Mouse (Mus musculus): ENCODE measurements around the gene Gm49380. TPM values are rescaled to one million over a fixed set of nuclear protein-coding genes. Genes with fewer than 3 reads are reported as not detected.

The Gm49380 gene
- polyA plus RNA-seq, 1 experiment from 2014 or later, result 0.17 TPM

GRCm38 (mm10) chr9:44069252-44069651, 44.0 kb downstream of the Gm49380 start:
- H3K9me3 ChIP-seq (replicated peaks), result no peaks in the 10 kb centered on the region
- no peak overlapping the region for H3K27ac ChIP-seq
- H3K9ac ChIP-seq, result no peak overlapping the region
- no peaks in the 10 kb centered on the region for H3K27me3 ChIP-seq
- peaks cover 51% of the 10 kb centered on the region for H3K4me1 ChIP-seq
- no peak for ATAC-seq (replicated peaks; ENCODE audit: low FRiP score)
- no peak overlapping the region for H3K4me3 ChIP-seq (replicated peaks)
- H3K36me3 ChIP-seq, result no peaks in the 10 kb centered on the region
- WGBS, result 16% methylated on average over 7 of the region's 7 CpGs
- H3K4me2 ChIP-seq, result 0 out of 2 replicates have a peak overlapping the region, but pooled peaks have one; percentile 16

GRCm38 (mm10) chr9:44067960-44068330, 45.4 kb downstream of the Gm49380 start:
- H3K36me3 ChIP-seq, result no peaks in the 10 kb centered on the region
- H3K27ac ChIP-seq, result no peak overlapping the region
- ATAC-seq (replicated peaks; ENCODE audit: low FRiP score), result no peak
- no peak overlapping the region for H3K4me3 ChIP-seq (replicated peaks)
- H3K9me3 ChIP-seq (replicated peaks), result no peaks in the 10 kb centered on the region
- peak overlapping the region; percentile 93 for H3K4me2 ChIP-seq
- peaks cover 51% of the 10 kb centered on the region for H3K4me1 ChIP-seq
- WGBS, result 84% methylated on average over 6 of the region's 6 CpGs
- no peak overlapping the region for H3K9ac ChIP-seq
- H3K27me3 ChIP-seq, result 0 out of 2 replicates have a peak, but pooled peaks cover 5% of the 10 kb centered on the region

GRCm38 (mm10) chr9:44067241-44067959, 45.9 kb downstream of the Gm49380 start:
- Histone ChIP-seq H3K4me2 (peak overlapping the region; percentile 93), H3K4me3 (replicated peaks) (peak overlapping the region; percentile 57), H3K9me3 (replicated peaks) (no peaks in the 10 kb centered on the region), H3K36me3 (no peaks in the 10 kb centered on the region), H3K27ac (0 out of 2 replicates have a peak overlapping the region, but pooled peaks have one; percentile 33), H3K9ac (peak overlapping the region; percentile 53), H3K27me3 (0 out of 2 replicates have a peak, but pooled peaks cover 5% of the 10 kb centered on the region), H3K4me1 (peaks cover 46% of the 10 kb centered on the region)
- peak; percentile 20 for ATAC-seq (replicated peaks; ENCODE audit: low FRiP score)
- 7% methylated on average over 15 of the region's 15 CpGs for WGBS

GRCm38 (mm10) chr9:44066785-44067225, 46.5 kb downstream of the Gm49380 start, which contains the start of gene Usp2:
Gene Usp2, plus strand, starts transcription at chr9:44067021.
- H3K4me3 ChIP-seq (replicated peaks), result peak within 1 kb of the TSS; percentile 57
- H3K27me3 ChIP-seq, result 0 out of 2 replicates have a peak, but pooled peaks cover 5% of the 10 kb centered on the region
- 0 out of 2 replicates have a peak within 1 kb of the TSS, but pooled peaks have one; percentile 33 for H3K27ac ChIP-seq
- ATAC-seq (replicated peaks; ENCODE audit: low FRiP score), result peak; percentile 96
- peak within 1 kb of the TSS; percentile 53 for H3K9ac ChIP-seq
- H3K36me3 ChIP-seq, result no peaks in the 10 kb centered on the region
- peaks cover 40% of the 10 kb centered on the region for H3K4me1 ChIP-seq
- no peaks in the 10 kb centered on the region for H3K9me3 ChIP-seq (replicated peaks)
- under 1% methylated on average over 38 of the region's 38 CpGs for WGBS
- H3K4me2 ChIP-seq, result peak within 1 kb of the TSS; percentile 93

GRCm38 (mm10) chr9:44065177-44065576, 48.1 kb downstream of the Gm49380 start:
- 30% methylated on average over 1 of the region's 1 CpGs for WGBS
- no peaks in the 10 kb centered on the region for H3K36me3 ChIP-seq
- ATAC-seq (replicated peaks; ENCODE audit: low FRiP score), result no peak
- H3K27ac ChIP-seq, result no peak overlapping the region
- H3K27me3 ChIP-seq, result 0 out of 2 replicates have a peak, but pooled peaks cover 5% of the 10 kb centered on the region
- peaks cover 25% of the 10 kb centered on the region for H3K4me1 ChIP-seq
- H3K4me2 ChIP-seq, result no peak overlapping the region
- H3K4me3 ChIP-seq (replicated peaks), result no peak overlapping the region
- H3K9me3 ChIP-seq (replicated peaks), result no peaks in the 10 kb centered on the region
- H3K9ac ChIP-seq, result no peak overlapping the region

- Histone ChIP-seq H3K4me2 (no peak overlapping the region), H3K27ac (no peak overlapping the region), H3K27me3 (0 out of 2 replicates have a peak, but pooled peaks cover 5% of the 10 kb centered on the region), H3K36me3 (no peaks in the 10 kb centered on the region), H3K9me3 (replicated peaks) (no peaks in the 10 kb centered on the region), H3K4me1 (no peaks in the 10 kb centered on the region), H3K4me3 (replicated peaks) (no peak overlapping the region), H3K9ac (no peak overlapping the region)
- ATAC-seq (replicated peaks; ENCODE audit: low FRiP score), result no peak
- WGBS, result 80% methylated on average over 6 of the region's 6 CpGs
Observed at GRCm38 (mm10) chr9:44058606-44059005, 54.7 kb downstream of the Gm49380 start.

GRCm38 (mm10) chr9:44053936-44054335, 59.4 kb downstream of the Gm49380 start:
- H3K4me2 ChIP-seq, result no peak overlapping the region
- 0 out of 2 replicates have a peak, but pooled peaks cover 2% of the 10 kb centered on the region for H3K4me1 ChIP-seq
- no peak overlapping the region for H3K27ac ChIP-seq
- 0 out of 2 replicates have a peak, but pooled peaks cover under 1% of the 10 kb centered on the region for H3K27me3 ChIP-seq
- H3K4me3 ChIP-seq (replicated peaks), result no peak overlapping the region
- H3K36me3 ChIP-seq, result no peaks in the 10 kb centered on the region
- no peak overlapping the region for H3K9ac ChIP-seq
- WGBS, result 68% methylated on average over 1 of the region's 1 CpGs
- H3K9me3 ChIP-seq (replicated peaks), result no peaks in the 10 kb centered on the region
- ATAC-seq (replicated peaks; ENCODE audit: low FRiP score), result no peak

GRCm38 (mm10) chr9:44052855-44053254, 60.4 kb downstream of the Gm49380 start:
- ATAC-seq (replicated peaks; ENCODE audit: low FRiP score), result no peak
- no peak overlapping the region for H3K4me2 ChIP-seq
- no peak overlapping the region for H3K9ac ChIP-seq
- H3K27me3 ChIP-seq, result 0 out of 2 replicates have a peak, but pooled peaks cover 3% of the 10 kb centered on the region
- H3K4me1 ChIP-seq, result 0 out of 2 replicates have a peak, but pooled peaks cover 6% of the 10 kb centered on the region
- no peak overlapping the region for H3K27ac ChIP-seq
- no peak overlapping the region for H3K4me3 ChIP-seq (replicated peaks)
- H3K9me3 ChIP-seq (replicated peaks), result no peaks in the 10 kb centered on the region
- H3K36me3 ChIP-seq, result no peaks in the 10 kb centered on the region
- 74% methylated on average over 3 of the region's 3 CpGs for whole genome bisulfite sequencing

GRCm38 (mm10) chr9:44049381-44050165, 63.7 kb downstream of the Gm49380 start:
- Histone ChIP-seq H3K36me3 (no peaks in the 10 kb centered on the region), H3K4me2 (no peak overlapping the region), H3K9me3 (replicated peaks) (no peaks in the 10 kb centered on the region), H3K27me3 (peaks cover 15% of the 10 kb centered on the region), H3K27ac (no peak overlapping the region), H3K4me1 (peaks cover 20% of the 10 kb centered on the region; the same call in 1 of the 2 replicates), H3K4me3 (replicated peaks) (no peak overlapping the region), H3K9ac (no peak overlapping the region)
- WGBS, result 88% methylated on average over 8 of the region's 8 CpGs
- no peak for ATAC-seq (replicated peaks; ENCODE audit: low FRiP score)

- peaks cover 28% of the 10 kb centered on the region for H3K4me1 ChIP-seq
- no peak overlapping the region for H3K27ac ChIP-seq
- WGBS, result 65% methylated on average over 15 of the region's 15 CpGs
- H3K36me3 ChIP-seq, result no peaks in the 10 kb centered on the region
- H3K27me3 ChIP-seq, result peaks cover 23% of the 10 kb centered on the region
- ATAC-seq (replicated peaks; ENCODE audit: low FRiP score), result no peak
- H3K9ac ChIP-seq, result no peak overlapping the region
- H3K4me3 ChIP-seq (replicated peaks), result no peak overlapping the region
- no peak overlapping the region for H3K4me2 ChIP-seq
- H3K9me3 ChIP-seq (replicated peaks), result no peaks in the 10 kb centered on the region
Observed at GRCm38 (mm10) chr9:44048541-44049380, 64.5 kb downstream of the Gm49380 start.
